Mouse (Mus musculus) megakaryocyte, embryonic 14.5 days (primary cell): ENCODE measurements around the gene Eif3k.

Source experiments
- FLI1 ChIP-seq: IDR thresholded peaks from 2 replicates; pipeline ENCODE4 v1.6.1; 2012; ENCODE audit warnings: low read length, inconsistent platforms, mixed read lengths
- GATA1 ChIP-seq: IDR thresholded peaks from 3 replicates; pipeline ENCODE4 v1.6.1; 2012; ENCODE audit warnings: mixed read lengths, low read length, inconsistent platforms, borderline replicate concordance

DNA sequence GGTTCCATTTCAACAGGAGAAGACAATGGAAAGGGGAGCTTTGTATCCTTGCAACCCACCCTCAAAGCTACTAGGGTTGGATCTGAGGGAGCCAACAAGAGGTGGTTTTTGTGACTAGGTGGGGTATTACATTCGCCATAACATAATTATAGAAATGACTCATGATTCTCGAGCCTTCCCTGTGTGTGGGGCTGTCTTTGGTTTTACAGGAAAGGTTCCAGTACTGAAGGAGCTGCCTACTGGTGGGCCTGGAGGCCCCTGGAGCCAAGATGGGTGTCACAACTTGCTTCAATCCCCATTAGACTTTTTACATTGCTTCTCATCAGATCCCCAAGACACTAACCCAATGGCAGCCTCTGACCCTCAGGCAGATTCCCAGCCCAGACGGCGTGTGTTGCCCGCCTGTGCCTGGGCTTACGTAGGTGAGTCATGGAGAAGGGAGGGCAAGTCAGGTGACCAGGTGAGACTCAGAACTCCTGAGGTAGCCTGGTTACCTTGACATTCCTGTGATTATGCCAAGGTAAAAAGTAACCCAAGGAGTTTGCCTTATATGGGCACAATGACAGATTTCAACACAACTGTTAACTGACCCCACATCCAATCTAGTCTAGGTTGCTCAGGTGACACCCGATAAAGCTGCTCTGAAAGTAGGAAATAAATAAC lies 50.5 kb downstream of the Eif3k start:
- TF ChIP-seq GATA1 (no peak), FLI1 (no peak)
